ENCODE assay signal across 16 mouse cellular contexts in genomic region chr12:112301411-112301891, GRCm38 (mm10).
DNase-seq lines count a peak whose midpoint lies in the region; ATAC-seq lines count a peak whose summit lies in the region.
"Had no signal": no experiment of that assay in that cellular context is flagged by ENCODE, and none has a peak within 500 bp of the region (broad histone marks: within the 10 kb centered on the region; RNA-seq: fewer than 3 reads in every experiment).

No protein-coding gene starts in this region.

- H3K4me3 ChIP-seq in heart, embryonic 12.5 days, result no peak overlapping the region
- H3K4me3 ChIP-seq in hindbrain, embryonic 12.5 days, result no peak overlapping the region
- H3K4me3 ChIP-seq: forebrain, embryonic 13.5 days; stomach, embryonic 15.5 days had no signal

- H3K36me3 ChIP-seq in heart, embryonic 12.5 days, result no peaks in the 10 kb centered on the region
- no peaks in the 10 kb centered on the region for H3K36me3 ChIP-seq in hindbrain, embryonic 12.5 days
- H3K36me3 ChIP-seq: stomach, embryonic 15.5 days had no signal

- peak overlapping the region; percentile 20; the same call in 1 of the 2 replicates for H3K4me2 ChIP-seq in heart, embryonic 12.5 days
- H3K4me2 ChIP-seq in hindbrain, embryonic 12.5 days (replicated peaks), result peak overlapping the region; percentile 33
- H3K4me2 ChIP-seq: forebrain, embryonic 13.5 days; stomach, embryonic 15.5 days had no signal

- peaks cover 7% of the 10 kb centered on the region; the same call in 1 of the 2 replicates for H3K4me1 ChIP-seq in heart, embryonic 12.5 days (replicated peaks)
- peaks cover 34% of the 10 kb centered on the region for H3K4me1 ChIP-seq in hindbrain, embryonic 12.5 days
- H3K4me1 ChIP-seq: stomach, embryonic 15.5 days had no signal

- DNase-seq in heart, postnatal 10 days, result no peak
- DNase-seq in embryo, embryonic 10.5 days (ENCODE audit: low spot score), result peak; percentile 74
- DNase-seq in neural tube, embryonic 10.5 days (ENCODE audit: extremely low spot score, low spot score), result peak; percentile 54
- no peak for DNase-seq in layer of hippocampus, postnatal 25 days (ENCODE audit: extremely low spot score in 1 of 2, low spot score in 1 of 2)
- DNase-seq in gastrocnemius, adult 18-20 months (ENCODE audit: low spot score), result no peak
- DNase-seq: cerebellum, adult 9-10 months; heart, adult 11 months; layer of hippocampus, postnatal 36 days had no signal

- intact Hi-C loops in heart, postnatal 10 days (cut with DNase I), result no loop called here

- H3K9me3 ChIP-seq in heart, embryonic 12.5 days (replicated peaks), result no peaks in the 10 kb centered on the region
- H3K9me3 ChIP-seq in hindbrain, embryonic 12.5 days (replicated peaks), result no peaks in the 10 kb centered on the region
- H3K9me3 ChIP-seq: forebrain, embryonic 13.5 days; stomach, embryonic 15.5 days had no signal

- H3K27ac ChIP-seq in heart, embryonic 12.5 days (ENCODE audit: poor library complexity, severe bottlenecking), result no peak overlapping the region
- no peak overlapping the region for H3K27ac ChIP-seq in hindbrain, embryonic 12.5 days
- H3K27ac ChIP-seq: forebrain, embryonic 13.5 days; liver, embryonic 14.5 days; stomach, embryonic 15.5 days had no signal

- ATAC-seq in heart, embryonic 12.5 days (ENCODE audit: insufficient number of reproducible peaks, low FRiP score), result no peak
- no peak for ATAC-seq in hindbrain, embryonic 12.5 days (ENCODE audit: low FRiP score)
- ATAC-seq in megakaryocyte, adult 5-6 weeks (ENCODE audit: poor library complexity, severe bottlenecking), result no peak
- ATAC-seq: forebrain, embryonic 13.5 days; inflammation-experienced regulatory T-cells, adult 6 months; Patski had no signal

- no peak overlapping the region for H3K9ac ChIP-seq in heart, embryonic 12.5 days
- no peak overlapping the region for H3K9ac ChIP-seq in hindbrain, embryonic 12.5 days
- H3K9ac ChIP-seq: forebrain, embryonic 13.5 days; liver, embryonic 14.5 days; stomach, embryonic 15.5 days had no signal

- H3K27me3 ChIP-seq in heart, embryonic 12.5 days (replicated peaks), result peaks cover 48% of the 10 kb centered on the region
- H3K27me3 ChIP-seq in hindbrain, embryonic 12.5 days, result peaks cover 41% of the 10 kb centered on the region
- H3K27me3 ChIP-seq: stomach, embryonic 15.5 days had no signal

- WGBS in heart, embryonic 12.5 days, result 14% methylated on average over 13 of the region's 13 CpGs
- 8% methylated on average over 13 of the region's 13 CpGs for WGBS in hindbrain, embryonic 12.5 days

Comparison
In these comparisons a context has a peak if more than half of its experiments do, and no peak if none do; other contexts are left out.
1. DNase-seq: peak in embryo, embryonic 10.5 days (single experiment) and neural tube, embryonic 10.5 days (single experiment); none in heart, postnatal 10 days (0 of 2), layer of hippocampus, postnatal 25 days (0 of 2) and gastrocnemius, adult 18-20 months (single experiment).